Mouse (Mus musculus) forebrain, embryonic 11.5 days (tissue): ENCODE results near the gene Dock8. TPM values are rescaled to one million over a fixed set of nuclear protein-coding genes. Genes with fewer than 3 reads are reported as not detected.

Experiments
- ATAC-seq: fragments of 200-750 bp; cut with Nextera tagmentation; replicated peaks from 2 replicates; pipeline ENCODE4 v1.8.0; 2017; ENCODE audit warnings: moderate TSS enrichment; ENCODE audit not compliant: low FRiP score
- DNase-seq: peaks from one replicate; pipeline ENCODE4 v3.0.0-alpha.2; 2017; ENCODE audit warnings: low spot score
- H3K27ac ChIP-seq: fragments of 300-500 bp; sonication (generic); 2 replicates; pipeline ENCODE4 v1.5.1; 2014; ENCODE audit warnings: low read depth, low read length
- H3K27me3 ChIP-seq: fragments of 300-500 bp; sonication (generic); 2 replicates; pipeline ENCODE4 v1.6.1; 2014; ENCODE audit warnings: mild to moderate bottlenecking, low read length, mixed read lengths; ENCODE audit not compliant: control insufficient read depth, insufficient read depth
- H3K36me3 ChIP-seq: fragments of 300-500 bp; sonication (generic); 2 replicates; pipeline ENCODE4 v1.6.1; 2014; ENCODE audit warnings: mild to moderate bottlenecking, low read length, moderate library complexity, mixed read lengths; ENCODE audit not compliant: control insufficient read depth, insufficient read depth
- H3K4me1 ChIP-seq: fragments of 300-500 bp; sonication (generic); replicated peaks from 2 replicates; pipeline ENCODE4 v1.6.1; 2014; ENCODE audit warnings: low read length, mixed read lengths; ENCODE audit not compliant: control insufficient read depth, insufficient read depth
- H3K4me2 ChIP-seq: fragments of 300-500 bp; sonication (generic); 2 replicates; pipeline ENCODE4 v1.6.1; 2014; ENCODE audit warnings: low read depth, mild to moderate bottlenecking, low read length, moderate library complexity, mixed read lengths; ENCODE audit not compliant: severe bottlenecking
- H3K4me3 ChIP-seq: fragments of 300-500 bp; sonication (generic); 2 replicates; pipeline ENCODE4 v1.5.1; 2014; ENCODE audit warnings: low read depth, low read length
- H3K9ac ChIP-seq: fragments of 300-500 bp; sonication (generic); 2 replicates; pipeline ENCODE4 v1.6.1; 2014; ENCODE audit warnings: low read length
- H3K9me3 ChIP-seq: fragments of 300-500 bp; sonication (generic); 2 replicates; pipeline ENCODE4 v1.6.1; 2016; ENCODE audit warnings: low read length, mixed read lengths; ENCODE audit not compliant: control insufficient read depth
- WGBS: fragments of 180-500 bp; shearing (Covaris S2); extraction: QIAGEN DNeasy Blood & Tissue Kit; methylation state at CpG from one replicate; pipeline ENCODE4 v1.1.7; 2014; 5-methylcytosine and 5-hydroxymethylcytosine counted together
- polyA plus RNA-seq: library from polyadenylated mRNA; unstranded; fragments of >200 nt; fragmentation: Nextera tagmentation; extraction: Ambion mirVana; gene quantifications from 2 replicates; pipeline ENCODE4 v1.2.1, GENCODE M21; 2014

The Dock8 gene
- polyA plus RNA-seq, 1 experiment from 2014 or later, result 1.3 TPM

GRCm38 (mm10) chr19:25078130-25078529 is 78.8 kb downstream of the Dock8 start:
- no peaks in the 10 kb centered on the region for H3K36me3 ChIP-seq
- H3K9ac ChIP-seq, result no peak overlapping the region
- H3K4me1 ChIP-seq, result no peaks in the 10 kb centered on the region
- DNase-seq (no peak), ATAC-seq (no peak)
- no peak overlapping the region for H3K27ac ChIP-seq
- no peak overlapping the region for H3K4me2 ChIP-seq
- WGBS, result 87% methylated on average over 8 of the region's 8 CpGs
- H3K27me3 ChIP-seq, result no peaks in the 10 kb centered on the region
- no peaks in the 10 kb centered on the region for H3K9me3 ChIP-seq
- no peak overlapping the region for H3K4me3 ChIP-seq

GRCm38 (mm10) chr19:25080166-25080565 is 80.8 kb downstream of the Dock8 start:
- WGBS, result 71% methylated on average over 5 of the region's 5 CpGs
- ATAC-seq, result no peak

GRCm38 (mm10) chr19:25082839-25083238 is 83.5 kb downstream of the Dock8 start:
- no peaks in the 10 kb centered on the region for H3K27me3 ChIP-seq
- WGBS, result 87% methylated on average over 2 of the region's 2 CpGs
- H3K36me3 ChIP-seq, result no peaks in the 10 kb centered on the region
- H3K4me1 ChIP-seq, result no peaks in the 10 kb centered on the region
- ATAC-seq (no peak), DNase-seq (no peak)
- H3K9me3 ChIP-seq, result no peaks in the 10 kb centered on the region
- H3K9ac ChIP-seq, result no peak overlapping the region
- H3K27ac ChIP-seq, result no peak overlapping the region
- no peak overlapping the region for H3K4me2 ChIP-seq
- no peak overlapping the region for H3K4me3 ChIP-seq

More at GRCm38 (mm10) chr19:25080166-25080565, 80.8 kb downstream of the Dock8 start:
- Histone ChIP-seq H3K4me1 (no peaks in the 10 kb centered on the region), H3K9ac (no peak overlapping the region), H3K36me3 (no peaks in the 10 kb centered on the region), H3K27me3 (no peaks in the 10 kb centered on the region), H3K9me3 (no peaks in the 10 kb centered on the region), H3K4me2 (no peak overlapping the region), H3K4me3 (no peak overlapping the region), H3K27ac (no peak overlapping the region)
- no peak for DNase-seq

GRCm38 (mm10) chr19:25087181-25087580 is 87.8 kb downstream of the Dock8 start:
- 87% methylated on average over 7 of the region's 7 CpGs for WGBS
- no peak overlapping the region for H3K9ac ChIP-seq

GRCm38 (mm10) chr19:25089746-25090145 is 90.4 kb downstream of the Dock8 start:
- no peak overlapping the region for H3K27ac ChIP-seq
- 0 out of 2 replicates have a peak, but pooled peaks cover 1% of the 10 kb centered on the region for H3K4me1 ChIP-seq
- no peak overlapping the region for H3K4me3 ChIP-seq
- DNase-seq (no peak), ATAC-seq (no peak)
- H3K27me3 ChIP-seq, result no peaks in the 10 kb centered on the region
- no peak overlapping the region for H3K9ac ChIP-seq
- no peaks in the 10 kb centered on the region for H3K9me3 ChIP-seq
- 91% methylated on average over 7 of the region's 7 CpGs for WGBS
- no peak overlapping the region for H3K4me2 ChIP-seq
- no peaks in the 10 kb centered on the region for H3K36me3 ChIP-seq

More at GRCm38 (mm10) chr19:25087181-25087580, 87.8 kb downstream of the Dock8 start:
- no peak for DNase-seq
- ATAC-seq, result no peak
- H3K27ac ChIP-seq, result no peak overlapping the region
- no peak overlapping the region for H3K4me2 ChIP-seq
- no peak overlapping the region for H3K4me3 ChIP-seq
- H3K9me3 ChIP-seq, result no peaks in the 10 kb centered on the region
- H3K27me3 ChIP-seq, result no peaks in the 10 kb centered on the region
- 0 out of 2 replicates have a peak, but pooled peaks cover 1% of the 10 kb centered on the region for H3K4me1 ChIP-seq
- H3K36me3 ChIP-seq, result no peaks in the 10 kb centered on the region

GRCm38 (mm10) chr19:25095135-25095534 is 95.8 kb downstream of the Dock8 start:
- Histone ChIP-seq H3K36me3 (no peaks in the 10 kb centered on the region), H3K9ac (no peak overlapping the region), H3K27ac (no peak overlapping the region), H3K9me3 (no peaks in the 10 kb centered on the region), H3K4me3 (no peak overlapping the region), H3K27me3 (no peaks in the 10 kb centered on the region), H3K4me1 (0 out of 2 replicates have a peak, but pooled peaks cover 3% of the 10 kb centered on the region), H3K4me2 (no peak overlapping the region)
- ATAC-seq (no peak), DNase-seq (no peak)
- WGBS, result 76% methylated on average over 3 of the region's 3 CpGs

- Histone ChIP-seq H3K4me3 (no peak overlapping the region), H3K27ac (no peak overlapping the region), H3K9me3 (no peaks in the 10 kb centered on the region), H3K4me2 (no peak overlapping the region), H3K9ac (no peak overlapping the region), H3K27me3 (no peaks in the 10 kb centered on the region), H3K4me1 (0 out of 2 replicates have a peak, but pooled peaks cover 3% of the 10 kb centered on the region), H3K36me3 (no peaks in the 10 kb centered on the region)
- DNase-seq, result no peak
- ATAC-seq, result no peak
- WGBS, result 83% methylated on average over 9 of the region's 9 CpGs
Observed at GRCm38 (mm10) chr19:25096316-25096715, 97.0 kb downstream of the Dock8 start.

- ATAC-seq, result no peak
- no peak for DNase-seq
- H3K4me2 ChIP-seq, result no peak overlapping the region
- H3K4me1 ChIP-seq, result 0 out of 2 replicates have a peak, but pooled peaks cover 3% of the 10 kb centered on the region
- no peak overlapping the region for H3K9ac ChIP-seq
- H3K9me3 ChIP-seq, result no peaks in the 10 kb centered on the region
- no peak overlapping the region for H3K27ac ChIP-seq
- no peaks in the 10 kb centered on the region for H3K36me3 ChIP-seq
- WGBS, result 66% methylated on average over 4 of the region's 4 CpGs
- H3K4me3 ChIP-seq, result no peak overlapping the region
- H3K27me3 ChIP-seq, result no peaks in the 10 kb centered on the region
Observed at GRCm38 (mm10) chr19:25096986-25097385, 97.7 kb downstream of the Dock8 start.

- no peak for ATAC-seq
- 0 out of 2 replicates have a peak, but pooled peaks cover 3% of the 10 kb centered on the region for H3K4me1 ChIP-seq
- H3K9ac ChIP-seq, result no peak overlapping the region
- no peaks in the 10 kb centered on the region for H3K36me3 ChIP-seq
- H3K4me3 ChIP-seq, result no peak overlapping the region
- 40% methylated on average over 7 of the region's 7 CpGs for WGBS
- no peak overlapping the region for H3K27ac ChIP-seq
- H3K9me3 ChIP-seq, result no peaks in the 10 kb centered on the region
- no peak overlapping the region for H3K4me2 ChIP-seq
- H3K27me3 ChIP-seq, result no peaks in the 10 kb centered on the region
- DNase-seq, result no peak
Observed at GRCm38 (mm10) chr19:25097506-25097905, 98.2 kb downstream of the Dock8 start.
